Mouse (Mus musculus): ENCODE data around the gene Pgm1.

The Pgm1 gene

DNA sequence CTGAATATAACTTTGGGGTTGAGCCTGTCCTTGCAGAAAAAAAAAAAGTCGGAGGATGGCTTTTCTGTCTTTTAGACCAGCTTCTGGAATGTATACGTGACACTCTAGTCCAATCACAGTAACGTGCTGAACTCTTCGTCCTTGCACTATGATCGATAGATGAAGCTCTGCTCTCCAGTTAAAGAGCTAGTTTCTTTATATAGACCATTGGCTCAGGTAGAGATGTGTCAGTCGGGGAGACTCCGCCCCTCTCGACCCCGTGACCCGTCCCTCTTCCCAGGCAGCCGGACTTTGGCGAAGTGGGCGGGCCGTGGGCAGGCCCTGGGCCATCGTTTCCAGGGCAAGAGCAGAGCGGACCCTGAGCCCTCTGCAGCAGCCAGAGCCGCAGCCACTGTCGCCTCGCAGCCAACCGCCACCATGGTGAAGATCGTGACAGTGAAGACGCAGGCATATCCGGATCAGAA lies at the start of gene Pgm1:
Gene Pgm1, plus strand, starts transcription at position 266 of the 464 bp plus-strand sequence.
- peak; percentile 71 to 72 for DNase-seq

DNA sequence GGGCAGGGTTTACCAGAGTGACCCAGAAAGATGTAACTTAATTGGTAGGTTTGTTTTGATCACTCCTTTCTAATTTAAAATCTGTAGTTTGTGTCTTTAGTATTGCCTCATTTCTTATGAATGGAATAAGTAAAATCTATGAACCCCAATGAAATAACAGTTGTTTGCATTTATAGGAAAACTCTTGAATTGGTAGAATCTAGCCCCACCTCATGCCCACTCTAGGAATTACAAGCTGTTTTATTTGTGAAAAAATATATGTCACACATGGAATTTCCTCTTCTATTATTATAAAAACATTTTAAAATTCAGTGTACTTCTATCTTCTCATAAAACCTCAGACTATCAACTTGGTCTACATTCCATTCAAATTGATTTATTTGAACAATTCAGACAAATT lies 47.3 kb upstream of the Pgm1 start:
- peak; percentile 15 to 35 for DNase-seq

GRCm38 (mm10) chr4:99882405-99882804 lies 46.8 kb upstream of the Pgm1 start:
- DNase-seq = no peak

GRCm38 (mm10) chr4:99913894-99914451 lies 15.2 kb upstream of the Pgm1 start:
- peak; percentile 17 to 31 for DNase-seq

DNA sequence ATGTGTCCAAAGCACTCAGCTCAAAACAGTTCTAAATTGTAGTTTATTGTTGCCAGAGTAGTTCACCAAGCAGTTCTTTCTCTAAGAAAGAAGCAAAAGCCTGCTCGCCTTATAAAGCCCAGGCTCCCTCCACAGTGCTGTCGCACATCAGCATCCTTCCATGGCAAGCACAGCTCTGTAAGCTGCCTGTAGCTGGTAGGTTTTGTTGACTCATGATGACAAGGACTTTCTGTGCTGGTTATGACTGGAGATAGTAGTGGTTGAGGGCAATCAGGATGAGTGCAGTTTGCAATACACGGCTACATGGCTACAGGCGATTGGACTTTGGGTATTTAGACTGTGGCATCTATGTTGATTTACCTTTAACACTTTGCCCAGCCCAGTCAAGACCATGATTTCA lies 2.8 kb upstream of the Pgm1 start:
- DNase-seq = no peak

- DNase-seq = no peak
Measured at GRCm38 (mm10) chr4:99928521-99928920, 693 bp upstream of the Pgm1 start.

GRCm38 (mm10) chr4:99929613-99930517 lies 651 bp downstream of the Pgm1 start, which contains the start of gene Itgb3bp:
Gene Itgb3bp (minus strand): TSS chr4:99929813.
- DNase-seq = peak in 1 of 2 experiments; percentile 17

DNA sequence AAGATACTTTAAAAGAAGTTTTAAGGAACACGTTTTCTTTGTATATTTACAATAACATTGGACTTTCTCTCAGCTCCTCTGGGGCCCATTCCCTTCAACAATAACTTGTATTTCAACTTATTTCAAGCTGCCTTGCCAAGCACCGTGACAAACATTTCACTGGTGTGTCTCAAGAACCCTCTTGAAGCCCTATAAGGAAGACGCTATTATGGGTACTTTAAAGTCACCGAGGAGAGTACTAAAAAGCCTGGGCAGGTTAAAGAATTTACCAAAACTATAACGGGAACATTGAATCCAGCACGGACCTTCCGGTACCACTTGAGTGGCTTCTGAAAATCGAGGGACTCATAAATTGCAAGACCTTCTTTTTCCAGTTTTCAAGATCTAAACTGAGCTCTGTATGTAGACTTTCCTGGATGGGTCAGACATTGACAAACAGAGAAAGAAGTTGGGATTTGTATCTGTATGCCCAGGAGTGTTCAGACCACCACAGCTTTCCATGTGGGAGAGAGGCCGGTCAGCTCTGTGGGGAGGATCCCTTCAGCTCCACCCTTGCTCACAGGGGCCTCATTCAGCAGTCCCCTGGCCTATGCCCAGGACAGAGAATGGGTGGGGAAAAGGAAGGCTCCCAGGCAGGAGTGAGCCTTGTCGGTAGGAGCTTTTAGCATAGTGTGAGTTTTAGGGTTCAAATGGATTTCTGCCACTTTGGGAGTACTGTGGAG lies 1.5 kb downstream of the Pgm1 start:
- no peak for DNase-seq

GRCm38 (mm10) chr4:99931240-99931580 lies 2.0 kb downstream of the Pgm1 start:
- DNase-seq = no peak

DNA sequence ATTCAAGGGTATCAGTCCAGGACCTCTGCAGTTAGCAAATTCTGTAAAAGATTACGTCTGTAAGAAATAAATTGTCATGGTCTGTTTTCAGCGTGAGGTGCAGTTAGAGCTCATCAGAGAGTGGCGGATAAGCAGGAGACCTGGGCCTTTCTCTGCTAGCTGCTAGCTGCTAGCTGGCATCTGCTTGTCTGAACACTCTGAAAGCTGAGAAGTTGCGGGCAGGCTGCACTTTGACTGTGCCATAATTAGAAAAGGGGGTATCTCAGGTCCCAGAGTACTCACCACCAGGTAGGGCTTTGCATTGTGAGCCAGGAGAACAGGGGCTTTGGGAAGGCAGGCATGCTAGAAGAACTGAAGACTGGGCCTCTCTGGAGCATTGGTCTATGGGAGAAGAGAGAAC lies 2.6 kb downstream of the Pgm1 start:
- DNase-seq = no peak

DNA sequence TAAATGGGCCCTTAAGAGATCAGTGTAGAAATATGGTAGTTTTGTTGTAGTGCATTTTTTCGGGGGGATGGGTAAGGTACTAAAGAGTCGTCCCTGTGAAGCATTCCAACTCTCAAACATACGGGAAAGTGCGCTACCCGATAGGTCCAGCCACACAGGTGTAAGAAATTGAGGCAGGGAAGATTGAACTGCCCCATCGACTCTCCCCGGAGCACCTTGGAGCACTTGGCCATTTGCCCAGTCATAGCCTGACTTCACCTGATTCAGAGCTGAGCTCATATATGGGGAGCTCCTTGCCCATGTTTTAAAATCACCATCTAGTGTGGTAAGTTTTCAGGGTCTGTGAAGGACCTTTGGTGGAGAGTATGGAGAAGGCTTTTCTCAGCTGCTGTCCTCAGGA lies 5.6 kb downstream of the Pgm1 start:
- no peak for DNase-seq

DNA sequence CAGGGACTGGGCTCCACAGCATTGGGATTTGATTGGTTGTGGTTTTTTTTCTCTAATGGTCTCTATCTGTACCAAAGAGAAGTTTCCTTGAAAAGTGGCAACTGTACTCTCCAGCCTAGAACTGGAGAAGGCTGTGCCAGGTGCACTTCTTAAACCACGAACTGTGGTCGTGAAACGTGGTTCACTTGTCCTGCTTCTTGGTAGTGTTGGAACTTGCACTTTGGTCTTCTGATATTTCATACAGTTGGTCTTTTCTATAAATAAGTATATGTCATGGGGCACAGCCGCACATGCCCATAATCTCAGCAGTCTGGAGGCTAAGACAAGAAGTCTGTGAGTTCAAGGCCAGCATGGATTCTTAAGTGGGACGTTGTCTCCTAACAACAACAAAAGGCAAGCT lies 7.1 kb downstream of the Pgm1 start:
- DNase-seq = no peak

GRCm38 (mm10) chr4:99939711-99940505 lies 10.7 kb downstream of the Pgm1 start:
- no peak for DNase-seq

DNA sequence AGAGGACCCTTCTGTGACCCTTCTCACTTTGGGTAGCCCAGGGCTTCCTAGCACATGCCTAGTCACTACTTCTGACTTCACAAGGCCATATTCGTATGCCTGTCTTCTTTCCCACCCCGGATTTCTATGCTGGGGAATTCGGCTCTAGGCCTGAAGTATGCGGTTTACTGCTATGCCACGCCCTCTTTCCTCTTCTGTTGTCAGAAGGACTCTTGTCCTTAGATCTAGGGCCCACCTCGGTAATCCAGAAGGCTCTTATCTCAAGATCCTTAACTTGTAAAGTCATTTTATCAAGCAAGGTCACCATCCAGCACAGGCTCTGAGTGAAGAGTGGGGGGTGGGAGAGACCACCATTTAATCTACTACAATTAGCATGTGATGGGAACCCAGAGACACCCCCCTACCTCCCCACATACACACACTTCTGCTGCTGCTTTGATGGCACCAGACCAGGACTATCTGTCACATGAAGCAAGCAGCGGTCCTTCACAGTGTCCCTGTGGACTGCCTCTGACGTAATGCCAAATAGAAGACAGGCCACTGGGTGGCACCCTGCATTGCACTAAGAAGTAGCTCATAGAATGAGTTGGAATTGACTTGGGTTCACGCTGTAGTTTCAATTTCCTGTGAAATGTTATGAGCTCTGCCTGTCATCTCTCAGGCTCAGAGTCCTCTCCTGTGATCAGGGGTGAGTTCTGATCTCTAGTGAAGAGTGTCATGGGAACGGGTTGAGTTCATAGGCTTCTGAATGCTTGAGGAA lies 12.6 kb downstream of the Pgm1 start:
- DNase-seq = peak in 1 of 2 experiments; percentile 19

- DNase-seq = no peak
Measured at GRCm38 (mm10) chr4:99944606-99945005, 15.4 kb downstream of the Pgm1 start.

GRCm38 (mm10) chr4:99945011-99945410 lies 15.8 kb downstream of the Pgm1 start:
- DNase-seq = no peak

DNA sequence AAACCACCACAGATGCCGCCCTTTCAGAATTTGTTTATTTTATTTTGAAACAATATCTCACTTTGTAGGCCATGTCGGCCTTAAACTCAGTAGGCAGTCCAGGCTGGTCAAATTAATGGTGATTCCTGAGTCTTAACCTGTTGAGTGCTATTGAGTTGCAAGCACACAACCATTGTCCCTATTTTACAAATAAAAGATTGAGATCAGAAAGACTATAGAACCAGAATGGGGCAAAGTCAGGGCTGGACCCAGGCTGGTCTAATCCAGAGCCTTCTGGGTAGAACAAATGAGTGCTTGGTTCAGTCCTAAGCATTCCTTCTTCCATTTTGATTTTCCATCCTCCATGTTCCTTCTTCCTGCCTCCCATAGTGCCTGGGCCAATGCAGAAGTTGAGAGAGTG lies 17.3 kb downstream of the Pgm1 start:
- DNase-seq = no peak

GRCm38 (mm10) chr4:99947192-99947591 lies 18.0 kb downstream of the Pgm1 start:
- no peak for DNase-seq

- no peak for DNase-seq
Measured at GRCm38 (mm10) chr4:99947896-99948295, 18.7 kb downstream of the Pgm1 start.

DNA sequence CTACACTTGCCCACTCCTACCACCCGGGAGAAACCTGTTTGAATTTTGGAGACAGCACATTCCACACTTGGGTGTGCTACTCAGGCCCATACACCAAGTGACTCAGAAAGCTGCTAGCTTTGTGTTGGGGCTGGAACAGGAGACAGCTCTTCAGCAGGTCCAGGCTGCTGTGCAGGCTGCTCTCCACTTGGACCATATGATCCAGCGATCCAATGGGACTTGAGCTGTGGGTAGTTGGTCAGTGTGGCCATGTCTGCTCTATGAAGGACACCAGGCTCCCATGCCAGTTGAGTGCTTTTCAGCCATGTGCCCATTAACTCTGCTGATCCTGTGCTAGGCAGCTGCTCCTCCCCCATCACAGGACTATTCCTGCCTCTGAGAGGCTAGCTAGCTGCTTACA lies 24.7 kb downstream of the Pgm1 start:
- no peak for DNase-seq

DNA sequence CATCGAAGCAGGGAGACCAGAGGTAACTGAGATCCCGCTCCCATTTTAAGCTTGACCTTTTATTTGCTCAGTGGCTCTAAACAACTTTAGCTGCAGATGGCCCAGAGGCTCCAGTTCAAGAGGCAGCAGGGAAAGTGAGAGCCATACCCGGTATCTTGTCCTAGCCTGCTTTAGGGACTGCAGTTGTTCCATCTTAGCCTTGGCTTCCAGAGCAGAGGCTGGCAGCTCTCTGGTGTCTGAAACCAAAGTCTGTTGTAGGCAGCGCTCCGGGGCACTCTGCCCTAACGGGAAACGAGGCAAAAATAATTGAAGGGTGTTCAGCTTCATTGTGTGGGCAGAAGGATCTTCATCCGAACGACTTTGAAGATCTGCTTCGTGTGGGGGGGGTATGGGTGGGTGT lies 26.2 kb downstream of the Pgm1 start:
- no peak for DNase-seq

DNA sequence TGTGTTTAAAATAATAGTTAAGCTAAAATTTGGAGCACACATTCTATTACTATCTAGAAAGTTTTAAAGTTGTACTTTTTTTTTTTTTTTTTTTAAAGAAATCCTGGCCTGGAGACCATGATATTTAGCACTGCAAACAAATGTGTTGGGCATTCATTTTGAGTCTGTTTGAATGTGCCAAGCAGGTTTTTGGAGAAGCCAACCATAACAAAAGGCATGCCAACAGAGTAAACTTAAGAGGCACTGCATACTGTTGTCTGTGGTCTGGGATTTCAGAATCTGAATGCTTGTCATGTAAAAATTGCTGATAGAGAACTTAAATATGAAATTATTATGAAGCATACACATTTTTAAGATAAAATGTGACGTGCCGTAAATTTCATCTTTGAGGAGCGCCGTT lies 28.0 kb downstream of the Pgm1 start:
- DNase-seq = no peak

All from B cell, adult 2 months (primary cell).